Mouse (Mus musculus) layer of hippocampus, adult 11-12 months (tissue): Measurements from ENCODE around the gene Them4.

ENCODE experiments used
- DNase-seq: peaks from one replicate; pipeline ENCODE4 v3.0.0; 2022; ENCODE audit warnings: low spot score

Gene Them4

DNA sequence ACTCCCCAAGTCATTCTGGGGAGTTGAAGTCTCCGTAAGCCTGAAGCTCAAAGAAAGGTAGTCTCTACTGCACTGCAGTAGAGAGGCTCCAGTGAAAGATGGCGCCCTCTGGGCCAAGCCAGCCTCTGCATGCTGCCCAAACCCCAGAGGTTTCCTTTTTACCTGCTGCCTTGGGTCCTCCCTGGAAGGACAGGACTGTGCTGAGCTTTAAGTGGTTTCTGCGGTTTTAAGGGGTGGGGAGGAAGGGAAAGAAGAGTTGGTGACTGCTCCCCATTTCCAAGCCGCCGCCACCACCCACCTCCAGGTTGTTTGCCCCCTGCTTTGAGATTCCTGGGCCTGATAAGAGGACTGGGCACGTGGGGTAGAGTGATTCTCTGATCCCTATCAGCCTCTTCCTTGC lies 58.7 kb downstream of the Them4 start:
- DNase-seq: no peak

DNA sequence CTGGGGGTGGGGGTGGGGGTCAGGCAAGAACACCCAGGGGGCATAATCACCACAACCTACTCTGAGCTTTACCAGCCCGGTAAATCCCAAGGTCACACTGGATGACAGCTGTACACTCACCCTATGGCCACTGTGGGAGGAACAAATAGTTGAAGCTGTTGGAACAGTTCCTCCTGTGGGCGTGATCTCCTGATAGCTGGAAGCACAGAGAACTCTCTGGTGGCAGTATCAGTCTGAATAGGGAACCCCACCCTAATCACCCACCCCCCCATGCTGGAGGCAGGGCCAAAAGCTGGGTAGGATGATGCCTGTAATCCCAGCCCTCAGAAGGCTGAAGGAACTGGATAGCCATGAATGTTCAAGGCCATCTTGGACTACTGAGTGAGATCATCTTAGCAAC lies 59.8 kb downstream of the Them4 start:
- no peak for DNase-seq

DNA sequence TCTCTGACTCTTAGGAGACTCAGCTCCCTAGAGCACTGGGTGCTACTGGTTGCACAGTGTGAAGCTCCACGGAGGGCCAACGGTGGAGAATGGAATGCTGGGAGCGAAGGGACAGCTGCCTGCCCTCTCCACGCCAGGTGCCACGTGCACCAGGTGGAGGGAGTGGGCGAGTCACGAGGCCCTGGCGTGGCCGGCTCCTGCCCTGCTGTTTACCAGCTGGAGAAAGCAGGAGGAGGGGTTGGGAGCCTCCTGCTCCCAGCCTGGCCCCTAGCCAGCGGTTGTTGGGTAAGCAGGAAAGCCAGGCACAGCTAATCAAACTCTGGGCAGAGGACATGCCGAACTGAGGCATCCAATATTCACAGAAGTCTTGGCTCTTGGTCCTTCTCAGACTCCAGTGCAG lies 61.7 kb downstream of the Them4 start:
- DNase-seq: peak; percentile 49

DNA sequence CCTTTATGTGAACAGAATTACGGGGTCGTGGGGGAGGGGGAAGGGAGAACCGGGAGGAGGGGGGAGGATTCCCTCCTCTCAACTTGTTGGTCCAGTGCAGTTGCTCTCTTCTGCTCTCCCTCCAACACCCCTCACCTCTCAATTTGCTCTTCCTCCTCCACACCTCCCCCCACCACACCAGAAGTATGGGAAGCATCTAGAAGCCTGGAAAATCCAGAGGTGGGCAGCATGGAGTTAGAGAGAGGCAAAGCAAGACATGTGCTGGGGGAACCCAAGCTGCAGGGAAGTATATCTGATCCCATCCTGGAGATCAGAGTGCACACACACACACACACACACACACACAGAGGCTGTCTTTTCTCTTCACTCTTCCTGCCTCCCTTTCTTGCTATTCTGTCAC lies 62.1 kb downstream of the Them4 start:
- no peak for DNase-seq

GRCm38 (mm10) chr3:94372641-94373040 lies 62.8 kb downstream of the Them4 start, which contains the start of gene Rorc:
Rorc (plus strand) TSS chr3:94372794.
- DNase-seq: no peak

DNA sequence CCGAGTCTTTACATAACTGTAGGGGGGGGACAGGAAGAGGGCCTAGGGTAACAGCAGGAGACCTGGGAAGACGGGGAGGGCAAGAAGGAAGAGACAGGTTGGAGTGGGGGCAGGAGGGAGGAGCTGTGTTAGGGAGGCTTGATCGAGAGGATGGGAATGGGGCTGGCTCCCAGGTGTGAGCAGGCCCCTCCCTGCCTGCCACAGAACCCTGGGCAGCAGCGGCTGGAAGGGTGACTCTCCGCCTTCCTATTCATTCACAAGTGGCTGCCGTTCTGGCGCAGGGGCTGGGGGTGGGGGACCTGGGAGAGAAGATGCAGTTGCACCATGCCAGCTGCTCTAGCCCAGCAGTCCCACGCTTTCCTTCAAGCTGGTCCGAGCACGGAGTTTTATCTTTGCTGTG lies 63.2 kb downstream of the Them4 start:
- no peak for DNase-seq

DNA sequence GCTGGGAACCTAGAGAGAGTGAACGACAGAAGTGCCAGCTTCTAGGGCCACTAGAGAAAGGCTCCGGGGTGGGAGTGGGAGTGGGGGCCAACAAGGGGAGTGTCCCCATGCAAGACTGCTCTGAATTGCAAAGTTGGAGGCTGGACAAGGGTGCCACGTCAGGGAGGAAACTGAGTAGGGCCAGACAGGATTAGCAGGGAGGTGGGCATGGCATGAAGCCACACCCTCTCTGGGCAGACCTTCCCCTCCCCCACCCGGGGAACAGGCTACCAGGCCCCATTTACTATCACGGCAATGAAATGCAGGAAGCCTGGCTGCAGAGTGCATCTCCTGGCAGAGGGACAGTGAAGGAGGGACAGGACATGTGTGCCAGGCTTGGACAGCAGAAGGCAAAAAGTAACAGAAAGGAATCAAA lies 63.7 kb downstream of the Them4 start:
- DNase-seq: no peak

GRCm38 (mm10) chr3:94374636-94375035 lies 64.7 kb downstream of the Them4 start:
- DNase-seq: no peak

DNA sequence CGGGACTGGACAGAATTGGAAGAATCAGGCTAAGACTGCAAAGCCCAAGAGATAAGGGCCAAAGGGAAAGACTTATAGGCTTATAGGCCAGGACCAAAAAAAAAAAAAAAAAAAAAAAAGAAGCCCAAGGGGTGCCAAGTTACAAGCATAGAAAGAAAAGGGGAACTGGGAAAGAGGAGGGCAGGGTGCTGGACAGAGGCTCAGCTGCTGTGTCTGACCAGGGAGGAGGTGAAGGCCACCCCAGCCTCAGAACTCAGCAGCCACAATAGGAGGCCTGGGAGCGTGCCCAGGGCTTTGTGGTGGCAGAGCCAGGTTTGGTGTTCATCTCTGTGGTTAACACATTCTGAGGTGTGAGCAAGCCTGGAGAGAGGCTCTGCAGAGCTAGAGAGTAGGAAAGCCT lies 65.3 kb downstream of the Them4 start:
- DNase-seq: no peak

DNA sequence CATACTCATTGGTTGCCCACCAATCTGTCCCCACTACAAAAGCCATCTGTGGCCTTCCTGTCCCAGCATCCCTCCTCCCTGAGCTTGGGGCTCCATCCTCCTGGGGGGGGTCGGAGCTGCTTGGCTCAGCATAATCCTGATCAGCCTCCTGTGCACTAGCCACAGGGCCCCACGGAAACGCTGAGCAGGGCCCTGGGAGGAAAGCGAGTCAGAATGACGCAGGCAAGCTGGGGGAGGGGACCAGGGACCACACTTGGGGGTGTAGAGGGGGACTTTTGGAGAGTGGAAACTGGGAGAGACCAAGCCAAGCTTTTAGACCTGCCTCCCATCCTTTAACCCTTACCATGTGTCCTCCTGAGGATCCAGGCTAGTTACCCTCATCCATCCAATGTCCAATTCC lies 66.0 kb downstream of the Them4 start:
- DNase-seq: no peak

GRCm38 (mm10) chr3:94377028-94377923 lies 67.4 kb downstream of the Them4 start:
- no peak for DNase-seq

- DNase-seq: no peak
Observed at GRCm38 (mm10) chr3:94379831-94380510, 70.1 kb downstream of the Them4 start.
